Mouse (Mus musculus) bone marrow, adult 2 months (tissue): Measurements from ENCODE around the gene Klhl9. TPM values are rescaled to one million over a fixed set of nuclear protein-coding genes. Genes with fewer than 3 reads are reported as not detected.

Source experiments
- H3K27ac ChIP-seq: fragments of 200-500 bp; 2 replicates; pipeline ENCODE4 v1.5.1; 2012; ENCODE audit warnings: low read depth, mild to moderate bottlenecking, control low read depth, inconsistent platforms, low read length; ENCODE audit not compliant: control insufficient read depth, poor library complexity, insufficient read depth
- H3K4me1 ChIP-seq: fragments of 200-500 bp; 2 replicates; pipeline ENCODE4 v1.6.1; 2011; ENCODE audit warnings: low read length; ENCODE audit not compliant: control insufficient read depth, insufficient read depth
- H3K4me3 ChIP-seq: fragments of 200-500 bp; replicated peaks from 2 replicates; pipeline ENCODE3; 2011; ENCODE audit warnings: mild to moderate bottlenecking, low read depth, low read length, control low read depth; ENCODE audit not compliant: control insufficient read depth
- CTCF ChIP-seq: fragments of 200-500 bp; IDR thresholded peaks from 2 replicates; pipeline ENCODE4 v1.5.1; 2011; ENCODE audit warnings: low read length, control low read depth; ENCODE audit not compliant: control insufficient read depth, insufficient read depth
- POLR2A ChIP-seq: fragments of 200-500 bp; IDR thresholded peaks from 2 replicates; pipeline ENCODE4 v1.6.1; 2011; ENCODE audit warnings: low read depth, mild to moderate bottlenecking, control low read depth, low read length, borderline replicate concordance; ENCODE audit not compliant: control insufficient read depth
- WGBS: fragments of 180-500 bp; shearing (Covaris S2); methylation state at CpG from one replicate; pipeline ENCODE4 v1.1.7; 2018; 5-methylcytosine and 5-hydroxymethylcytosine counted together
- polyA plus RNA-seq: library from polyadenylated mRNA; stranded (reverse); fragments of >200 nt; gene quantifications from 2 replicates; pipeline ENCODE4 v1.2.4, GENCODE M21; 2011; ENCODE audit warnings: low replicate concordance; ENCODE audit not compliant: missing spikeins, insufficient read depth, insufficient read length

Gene Klhl9
- polyA plus RNA-seq, 1 experiment, result 18.3 TPM

DNA sequence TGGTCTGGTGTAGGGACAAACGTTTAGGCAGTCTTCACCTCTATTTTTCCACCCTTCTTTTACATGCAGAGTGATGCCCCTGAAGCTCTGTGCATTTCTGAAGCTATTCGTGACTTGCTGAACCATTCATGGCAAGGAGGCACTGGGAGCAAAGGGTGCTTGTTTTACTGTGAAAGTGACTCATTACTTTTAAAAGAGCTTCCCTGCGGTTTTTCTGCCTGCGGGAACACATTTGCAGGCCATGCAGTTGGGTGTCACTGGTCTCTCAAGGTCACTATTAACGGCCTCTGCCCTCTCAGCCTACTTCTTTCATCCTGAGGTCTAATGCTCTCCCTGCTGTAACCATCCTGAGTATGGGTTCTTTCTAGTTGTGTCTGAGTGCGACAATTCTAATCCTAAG lies 25.2 kb downstream of the Klhl9 start:
- no peak overlapping the region for H3K27ac ChIP-seq
- TF ChIP-seq POLR2A (no peak), CTCF (no peak)
- WGBS, result 57% methylated on average over 6 of the region's 6 CpGs
- no peak overlapping the region for H3K4me3 ChIP-seq
- peaks cover 1% of the 10 kb centered on the region; the same call in 1 of the 2 replicates for H3K4me1 ChIP-seq

DNA sequence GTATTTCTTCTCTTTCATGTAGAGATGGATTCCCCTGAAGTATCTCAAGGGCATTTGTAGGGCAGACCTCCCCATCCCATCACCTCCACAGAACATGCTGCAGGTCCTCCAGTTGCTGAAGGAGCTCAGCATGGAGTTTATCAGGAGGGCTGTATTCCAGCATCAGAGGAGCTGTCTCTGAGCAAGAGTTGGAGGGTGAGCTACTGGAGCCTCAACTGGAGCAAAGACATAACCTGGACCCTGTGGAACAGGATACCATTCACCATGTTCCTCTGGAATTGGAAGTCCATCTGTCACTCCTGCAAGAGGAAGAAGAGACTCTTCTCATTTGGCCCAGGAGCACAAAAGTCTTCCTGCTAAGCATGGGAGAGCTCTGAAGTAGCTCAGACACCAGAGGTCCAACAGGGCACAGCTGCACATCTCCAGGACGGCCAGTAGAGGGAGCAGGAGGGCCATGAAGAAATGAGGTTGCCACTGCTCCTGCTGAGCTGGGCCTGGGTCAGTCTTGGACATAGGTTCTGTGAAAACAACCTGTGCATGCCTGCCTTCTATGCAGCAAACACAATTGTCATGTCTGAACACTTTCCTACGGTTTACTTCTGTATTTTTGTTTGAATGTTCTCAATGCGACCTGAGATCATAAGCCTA lies 25.9 kb downstream of the Klhl9 start:
- Histone ChIP-seq H3K4me3 (no peak overlapping the region), H3K4me1 (peaks cover 1% of the 10 kb centered on the region; the same call in 1 of the 2 replicates), H3K27ac (no peak overlapping the region)
- TF ChIP-seq POLR2A (no peak), CTCF (peak; percentile 99)
- 26% methylated on average over 3 of the region's 3 CpGs for WGBS

DNA sequence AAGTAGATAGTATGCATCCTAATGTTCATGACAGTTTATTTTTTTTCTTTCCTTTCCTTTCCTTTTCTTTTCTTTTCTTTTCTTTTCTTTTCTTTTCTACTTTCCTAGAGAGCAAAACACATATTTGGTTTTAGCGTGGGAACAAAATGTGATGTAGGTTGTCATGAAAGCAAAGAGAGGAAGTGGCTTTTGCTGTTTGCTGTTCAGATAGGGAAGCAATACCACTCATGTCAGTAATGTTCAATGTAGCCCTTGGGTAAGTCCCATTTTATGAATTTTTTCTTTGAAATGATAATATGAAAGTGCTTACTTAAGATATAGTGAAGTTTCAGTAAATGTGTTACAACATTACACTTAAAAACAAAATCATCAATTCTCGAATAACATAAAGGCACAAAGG lies 28.9 kb downstream of the Klhl9 start:
- Histone ChIP-seq H3K4me3 (no peak overlapping the region), H3K4me1 (no peaks in the 10 kb centered on the region; the same call in 1 of the 2 replicates), H3K27ac (no peak overlapping the region)
- 14% methylated on average over 2 of the region's 2 CpGs for WGBS
- no peak for TF ChIP-seq CTCF
- no peak for TF ChIP-seq POLR2A

DNA sequence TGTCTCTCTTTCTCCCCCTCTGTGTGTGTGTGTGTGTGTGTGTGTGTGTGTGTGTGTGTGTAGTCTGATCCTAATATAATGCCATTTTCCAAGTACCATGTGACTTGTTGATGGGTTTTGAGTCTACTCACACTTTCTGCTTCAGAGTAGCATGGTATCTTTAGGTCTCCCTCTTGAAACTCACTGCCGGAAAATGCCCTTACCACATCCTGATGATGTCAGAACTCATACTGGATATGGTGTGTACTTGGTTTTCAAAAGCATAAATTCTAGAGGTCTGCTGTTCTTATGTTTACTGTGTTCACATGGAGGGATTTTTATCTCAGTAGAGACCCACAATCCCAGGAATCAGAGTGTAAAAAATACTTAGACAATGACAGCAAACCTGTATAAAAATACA lies 29.7 kb downstream of the Klhl9 start:
- 11% methylated on average over 1 of the region's 1 CpGs for WGBS
- no peaks in the 10 kb centered on the region; the same call in 1 of the 2 replicates for H3K4me1 ChIP-seq
- TF ChIP-seq CTCF, result no peak
- TF ChIP-seq POLR2A, result no peak

GRCm38 (mm10) chr4:88691259-88691658 lies 31.0 kb downstream of the Klhl9 start, which contains the start of gene Ifnab:
Ifnab (minus strand) TSS chr4:88691359.
- Histone ChIP-seq H3K27ac (no peak within 1 kb of the TSS), H3K4me3 (no peak within 1 kb of the TSS), H3K4me1 (no peaks in the 10 kb centered on the region; the same call in 1 of the 2 replicates)
- WGBS, result 60% methylated on average over 2 of the region's 2 CpGs
- TF ChIP-seq POLR2A (no peak), CTCF (no peak)

More for the DNA sequence above, 29.7 kb downstream of the Klhl9 start:
- no peak overlapping the region for H3K27ac ChIP-seq
- no peak overlapping the region for H3K4me3 ChIP-seq

DNA sequence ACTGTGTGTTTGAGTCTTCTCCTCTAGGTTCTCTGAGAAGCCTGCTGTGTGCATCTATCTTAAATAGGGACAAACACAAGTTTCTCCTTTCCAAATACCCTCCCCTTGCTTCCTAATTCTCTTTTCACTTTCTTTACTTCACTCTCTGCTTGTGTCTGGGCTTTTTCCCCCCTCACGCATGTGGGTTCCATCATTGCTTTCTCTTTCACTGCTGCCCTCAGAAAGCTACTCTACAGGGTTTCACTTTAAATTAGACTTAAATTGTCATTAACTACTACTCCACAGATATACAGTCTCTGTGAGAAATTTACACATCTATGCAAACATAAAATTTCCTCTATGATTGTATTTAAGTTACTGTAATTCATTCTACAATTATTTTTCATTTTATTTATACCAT lies 38.5 kb downstream of the Klhl9 start, which contains the start of gene Ifna2:
Ifna2 (minus strand) TSS at position 101 of the 400 bp plus-strand sequence.
- H3K4me3 ChIP-seq, result no peak within 1 kb of the TSS
- WGBS, result 57% methylated on average over 1 of the region's 1 CpGs
- no peaks in the 10 kb centered on the region for H3K4me1 ChIP-seq
- TF ChIP-seq POLR2A (no peak), CTCF (no peak)
- no peak within 1 kb of the TSS for H3K27ac ChIP-seq

DNA sequence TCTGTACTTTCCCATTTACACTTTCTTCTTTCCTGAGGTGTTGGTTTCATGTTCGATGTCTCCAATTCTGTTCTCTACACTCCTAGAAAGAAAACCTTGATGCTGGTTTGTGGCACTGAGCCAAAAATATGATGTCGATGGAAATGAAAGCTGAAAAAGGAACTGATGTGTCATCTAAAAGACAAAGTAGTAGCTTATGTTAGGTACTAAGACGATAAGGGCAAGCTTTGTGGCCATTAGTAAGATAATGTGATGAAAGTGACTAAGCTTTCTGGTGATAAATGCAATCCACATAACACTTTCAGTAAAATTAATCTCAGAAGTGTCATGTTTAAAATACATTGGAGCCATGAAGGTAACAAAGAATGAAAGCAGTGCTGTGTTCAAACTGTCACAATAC lies 40.9 kb downstream of the Klhl9 start:
- Histone ChIP-seq H3K27ac (no peak overlapping the region), H3K4me3 (no peak overlapping the region), H3K4me1 (no peaks in the 10 kb centered on the region)
- TF ChIP-seq POLR2A (no peak), CTCF (no peak)
- WGBS, result 3% methylated on average over 3 of the region's 3 CpGs

DNA sequence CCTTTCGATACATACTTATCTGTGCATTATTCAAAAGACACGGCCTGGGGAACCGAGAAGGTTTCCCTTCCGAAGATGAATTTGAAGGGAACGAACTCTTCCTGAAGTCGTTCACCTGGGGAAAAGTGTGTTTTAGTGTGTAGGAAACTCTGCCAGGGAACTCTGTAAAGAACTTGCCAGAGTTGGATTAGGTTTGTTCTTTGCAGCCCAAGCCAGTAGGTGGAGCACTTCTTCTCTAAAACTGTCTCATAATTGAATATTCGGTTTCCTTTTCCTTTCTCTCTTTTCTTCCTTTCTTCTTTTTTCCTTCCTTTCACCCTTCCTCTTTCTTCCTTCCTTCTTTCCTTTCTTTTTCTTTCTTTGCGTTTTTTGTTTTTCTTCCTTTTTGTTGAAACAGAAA lies 41.9 kb downstream of the Klhl9 start:
- Histone ChIP-seq H3K4me1 (no peaks in the 10 kb centered on the region), H3K4me3 (no peak overlapping the region), H3K27ac (no peak overlapping the region)
- TF ChIP-seq POLR2A, result no peak
- no peak for TF ChIP-seq CTCF
- 35% methylated on average over 8 of the region's 8 CpGs for WGBS

GRCm38 (mm10) chr4:88676824-88677223 lies 45.4 kb downstream of the Klhl9 start, which contains the start of gene Ifna16:
Ifna16 (minus strand) TSS chr4:88676924.
- TF ChIP-seq POLR2A (no peak), CTCF (no peak)
- no peak within 1 kb of the TSS for H3K27ac ChIP-seq
- no peaks in the 10 kb centered on the region for H3K4me1 ChIP-seq
- 37% methylated on average over 1 of the region's 1 CpGs for WGBS
- no peak within 1 kb of the TSS for H3K4me3 ChIP-seq

Other genes starting within 250 kb of the Klhl9 start
- gene Ifnb1, start 199.7 kb downstream of the Klhl9 start, polyA plus RNA-seq, result not detected in 2 replicates
- gene Ifna15, start 164.2 kb downstream of the Klhl9 start, polyA plus RNA-seq, result not detected in 2 replicates
- gene Ifna14, start 150.7 kb downstream of the Klhl9 start, polyA plus RNA-seq, result not detected in 2 replicates
- not detected in 2 replicates for gene Ifna9, start 130.1 kb downstream of the Klhl9 start, polyA plus RNA-seq
- not detected in 2 replicates for gene Ifna12, start 119.1 kb downstream of the Klhl9 start, polyA plus RNA-seq
- gene C87499, start 88.1 kb downstream of the Klhl9 start, polyA plus RNA-seq, result not detected in 2 replicates
- 1.9 TPM in 1 of 2 replicates, not detected in the other for gene Ifna13, start 78.0 kb downstream of the Klhl9 start, polyA plus RNA-seq
- gene Ifna16, start 45.5 kb downstream of the Klhl9 start, polyA plus RNA-seq, result not detected in 2 replicates
- not detected in 2 replicates for gene Ifna2, start 38.6 kb downstream of the Klhl9 start, polyA plus RNA-seq
- gene Ifnab, start 31.1 kb downstream of the Klhl9 start, polyA plus RNA-seq, result not detected in 2 replicates
- gene Gm26566, start 660 bp downstream of the Klhl9 start, polyA plus RNA-seq, result not detected in 2 replicates
- gene Gm13271, start 32.4 kb upstream of the Klhl9 start, polyA plus RNA-seq, result not detected in 2 replicates
- not detected in 2 replicates for gene Gm13283, start 37.7 kb upstream of the Klhl9 start, polyA plus RNA-seq
- gene Gm13290, start 51.4 kb upstream of the Klhl9 start, polyA plus RNA-seq, result not detected in 2 replicates
- gene Gm13289, start 54.5 kb upstream of the Klhl9 start, polyA plus RNA-seq, result not detected in 2 replicates
- not detected in 2 replicates for gene Gm13272, start 57.4 kb upstream of the Klhl9 start, polyA plus RNA-seq
- not detected in 2 replicates for gene Ifnz, start 59.7 kb upstream of the Klhl9 start, polyA plus RNA-seq
- gene Gm13276, start 63.2 kb upstream of the Klhl9 start, polyA plus RNA-seq, result not detected in 2 replicates
- gene Gm13277, start 66.2 kb upstream of the Klhl9 start, polyA plus RNA-seq, result not detected in 2 replicates
- gene Gm13278, start 69.1 kb upstream of the Klhl9 start, polyA plus RNA-seq, result not detected in 2 replicates
- gene Gm13275, start 72.0 kb upstream of the Klhl9 start, polyA plus RNA-seq, result not detected in 2 replicates
- gene Gm13279, start 74.9 kb upstream of the Klhl9 start, polyA plus RNA-seq, result not detected in 2 replicates
- gene Gm13285, start 77.2 kb upstream of the Klhl9 start, polyA plus RNA-seq, result not detected in 2 replicates
- gene Gm13287, start 80.8 kb upstream of the Klhl9 start, polyA plus RNA-seq, result not detected in 2 replicates
- not detected in 2 replicates for gene Gm13288, start 83.1 kb upstream of the Klhl9 start, polyA plus RNA-seq
- gene Ifna7, start 93.8 kb upstream of the Klhl9 start, polyA plus RNA-seq, result not detected in 2 replicates
- gene Ifna11, start 97.5 kb upstream of the Klhl9 start, polyA plus RNA-seq, result not detected in 2 replicates
- gene Ifna6, start 105.0 kb upstream of the Klhl9 start, polyA plus RNA-seq, result not detected in 2 replicates
- not detected in 2 replicates for gene Ifna5, start 113.1 kb upstream of the Klhl9 start, polyA plus RNA-seq
- gene Ifna4, start 119.4 kb upstream of the Klhl9 start, polyA plus RNA-seq, result not detected in 2 replicates
- gene Ifna1, start 127.6 kb upstream of the Klhl9 start, polyA plus RNA-seq, result not detected in 2 replicates
- gene Ifne, start 157.7 kb upstream of the Klhl9 start, polyA plus RNA-seq, result not detected in 2 replicates